Mouse (Mus musculus) small intestine, adult 2 months (tissue): ENCODE data around the gene Klf3.

Experiments used
- CTCF ChIP-seq: fragments of 200-500 bp; IDR thresholded peaks from 2 replicates; pipeline ENCODE4 v1.5.1; 2012; ENCODE audit warnings: low read depth, mild to moderate bottlenecking, control low read depth, inconsistent platforms, low read length, moderate library complexity, mixed read lengths; ENCODE audit not compliant: insufficient replicate concordance, insufficient read length; ENCODE audit errors: extremely low read depth
- POLR2A ChIP-seq: fragments of 200-500 bp; IDR thresholded peaks from 2 replicates; pipeline ENCODE4 v1.6.1; 2012; ENCODE audit warnings: low read depth, mild to moderate bottlenecking, control low read depth, inconsistent platforms, low read length, moderate library complexity

DNA sequence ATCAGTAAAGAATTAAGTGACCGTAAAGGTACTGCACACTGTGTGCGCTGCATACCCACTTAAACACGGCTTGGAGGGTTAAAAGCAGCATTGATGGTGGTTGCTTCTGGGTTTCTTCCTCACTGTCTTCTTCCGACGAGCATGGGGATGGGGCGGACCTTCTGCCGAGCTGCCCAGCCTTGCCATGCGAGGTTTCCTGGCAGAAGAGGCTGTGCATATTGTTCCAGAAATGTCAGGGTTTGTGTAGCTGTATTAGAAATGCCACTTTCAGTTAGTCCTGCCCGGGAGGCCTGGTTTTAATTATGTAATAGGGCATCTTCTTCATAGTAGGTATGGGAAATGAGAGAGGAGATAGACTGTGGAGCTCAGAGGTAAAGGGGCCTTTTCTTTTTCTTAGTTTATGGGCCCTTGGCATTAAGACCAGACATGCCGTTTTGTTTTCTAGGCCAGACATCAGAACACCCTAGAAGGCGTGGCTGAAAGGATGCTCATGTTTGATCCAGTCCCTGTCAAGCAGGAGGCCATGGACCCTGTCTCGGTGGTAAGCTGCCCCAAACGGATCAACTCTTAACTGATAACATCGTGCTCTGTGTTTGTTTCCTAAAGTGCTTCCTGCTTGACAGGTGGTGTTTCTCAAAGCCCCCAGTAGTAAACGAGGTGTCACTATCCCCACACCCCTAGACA, 13.2 kb downstream of the Klf3 start:
- no peak for TF ChIP-seq CTCF
- TF ChIP-seq POLR2A: no peak
